Mouse (Mus musculus): ENCODE data around the gene Abcf1.

- no peak for TF ChIP-seq GATA1 (IDR thresholded peaks at IDR 0.05; ENCODE audit: borderline replicate concordance, low read length)
- no peak for TF ChIP-seq FLI1 (IDR thresholded peaks at IDR 0.05; ENCODE audit: low read length)
Observed at GRCm38 (mm10) chr17:35929534-35929933, 40.0 kb downstream of the Abcf1 start.
